Mouse (Mus musculus) cerebellum, adult 8-10 months (tissue): ENCODE measurements around the gene Poc5.

Experiments
- DNase-seq: peaks from one replicate; pipeline ENCODE4 v3.0.0; 2022

Poc5 gene

DNA sequence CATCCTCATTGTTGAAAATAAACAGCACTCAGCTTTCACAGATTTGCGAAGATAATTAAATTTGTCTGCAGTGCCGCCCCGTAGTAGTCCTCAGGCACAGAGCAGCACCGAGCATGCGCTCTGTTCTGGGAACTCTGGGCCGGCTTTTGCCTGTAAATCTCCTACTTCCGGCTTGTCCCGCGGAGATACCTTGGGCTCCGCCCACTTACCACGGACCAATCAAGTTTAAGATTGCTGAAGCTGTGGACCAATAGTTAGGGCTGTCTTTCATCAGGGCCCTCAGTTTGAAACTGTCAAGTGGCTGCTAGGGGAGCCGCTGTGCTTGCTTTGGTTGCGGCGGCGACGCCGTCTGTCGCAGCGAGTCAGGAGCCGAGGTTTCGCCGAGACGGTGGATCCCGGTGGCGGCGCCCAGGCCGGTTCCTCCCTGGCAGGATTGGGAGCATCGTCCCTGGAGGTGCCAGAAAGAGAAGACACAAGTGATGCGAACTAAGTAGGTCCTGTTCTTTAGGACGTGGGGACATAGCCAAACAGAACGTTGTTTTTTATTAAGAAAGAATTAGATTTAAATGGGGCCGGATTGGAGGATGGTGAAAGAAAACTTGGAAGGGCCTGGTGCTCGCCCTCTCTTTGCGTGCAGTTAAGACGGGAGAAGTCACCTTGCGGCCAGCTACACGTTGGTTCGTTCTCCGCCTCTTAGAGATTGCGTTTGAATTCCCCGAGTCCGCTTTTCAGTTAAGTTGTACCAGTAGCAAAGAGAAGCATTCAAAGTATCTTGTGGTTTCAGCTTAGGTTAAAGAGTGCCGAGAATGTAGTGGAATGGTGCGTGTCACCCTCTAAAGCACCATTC is at the start of gene Poc5:
TSS of gene Poc5 (plus strand) at position 253 of the 847 bp plus-strand sequence.
- peak; percentile 100 for DNase-seq

DNA sequence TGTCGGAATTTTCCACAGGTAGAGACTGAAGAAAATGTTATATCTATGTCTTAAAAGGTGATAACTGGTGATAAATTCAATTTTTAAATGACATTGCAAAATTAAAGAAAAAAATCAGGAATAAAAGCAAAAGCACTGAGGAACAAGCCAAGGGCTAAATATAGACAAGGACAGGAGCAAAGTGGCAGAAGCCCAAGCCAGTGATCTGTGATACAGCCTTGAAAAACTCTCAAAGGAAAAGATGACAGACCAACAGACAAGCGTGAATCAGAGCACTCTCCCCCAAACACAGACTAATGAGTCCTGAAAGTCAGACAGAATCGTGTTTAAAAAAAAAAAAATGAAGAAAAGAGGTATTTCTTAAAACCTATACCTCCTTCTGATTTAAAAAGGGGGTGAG is 46.6 kb upstream of the Poc5 start:
- no peak for DNase-seq

DNA sequence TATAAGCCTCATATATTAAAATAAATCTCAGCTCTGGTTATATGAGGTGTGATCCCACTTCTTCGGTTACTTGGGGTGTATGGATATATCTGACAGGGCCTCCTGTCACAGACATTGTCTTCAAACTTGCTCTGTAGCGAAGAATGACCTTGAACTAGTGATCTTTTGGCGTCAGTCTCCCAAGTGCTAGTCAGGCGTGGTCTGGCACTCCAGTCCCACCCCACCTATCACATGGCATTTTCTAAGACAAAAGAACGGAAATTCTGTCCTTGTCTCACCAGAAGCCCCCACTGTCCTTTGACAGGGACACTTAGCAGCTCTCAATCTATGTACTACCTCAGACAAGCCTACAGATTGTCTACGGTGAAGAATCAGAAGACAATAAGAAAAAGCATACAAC is 43.3 kb upstream of the Poc5 start:
- DNase-seq = no peak

DNA sequence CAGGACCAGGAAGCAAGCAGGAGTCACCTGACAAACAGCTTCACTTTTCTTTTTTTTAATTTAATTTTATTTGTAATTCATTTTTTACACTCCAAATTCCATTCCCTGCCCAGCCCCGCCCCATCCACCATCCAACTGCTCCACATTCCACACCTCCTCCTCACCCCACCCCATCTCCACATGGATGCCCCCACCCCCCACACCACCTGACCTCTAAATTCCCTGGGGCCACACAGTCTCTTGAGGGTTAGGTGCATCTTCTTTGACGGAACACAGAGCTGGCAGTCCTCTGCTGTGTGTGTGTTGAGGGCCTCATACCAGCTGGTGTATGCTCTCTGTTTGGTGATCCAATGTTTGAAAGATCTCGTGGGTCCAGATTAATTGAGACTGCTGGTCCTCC is 41.5 kb upstream of the Poc5 start:
- no peak for DNase-seq

DNA sequence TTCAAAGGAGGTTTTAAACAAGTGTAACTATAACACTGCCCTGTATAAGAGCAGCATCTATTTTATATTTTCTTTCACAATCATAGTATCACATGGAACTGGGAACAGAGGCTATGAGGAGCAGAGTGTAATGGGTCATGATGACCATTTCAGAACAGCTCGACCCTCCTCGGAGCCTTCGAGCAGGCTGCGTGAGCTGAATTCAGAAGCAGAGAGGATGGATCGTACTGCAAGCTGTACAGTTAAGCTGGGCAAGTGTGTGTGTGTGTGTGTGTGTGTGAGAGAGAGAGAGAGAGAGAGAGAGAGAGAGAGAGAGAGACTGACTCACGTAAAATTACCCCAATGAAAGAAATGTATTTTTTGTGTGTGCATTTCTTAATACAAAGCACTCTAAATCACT is 37.9 kb upstream of the Poc5 start:
- no peak for DNase-seq

DNA sequence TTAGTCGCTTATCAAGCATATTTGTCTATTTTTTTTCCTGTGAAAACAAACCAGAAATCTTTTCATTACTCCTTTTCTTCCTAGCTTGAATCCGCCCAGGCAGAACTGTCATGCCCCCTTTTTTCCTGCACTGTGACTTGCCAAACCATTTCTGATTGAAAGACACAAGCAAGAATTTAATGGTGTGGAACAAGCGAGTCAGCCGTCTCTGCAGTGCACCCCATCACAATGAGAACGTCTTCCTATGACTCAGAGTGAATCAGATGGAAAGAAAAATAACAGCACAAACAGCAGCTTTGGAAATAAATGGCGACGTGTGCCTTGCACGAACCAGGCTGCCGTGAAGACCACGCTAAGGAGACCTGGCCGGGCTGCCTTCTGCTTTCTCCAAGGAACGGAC is 36.8 kb upstream of the Poc5 start:
- no peak for DNase-seq

DNA sequence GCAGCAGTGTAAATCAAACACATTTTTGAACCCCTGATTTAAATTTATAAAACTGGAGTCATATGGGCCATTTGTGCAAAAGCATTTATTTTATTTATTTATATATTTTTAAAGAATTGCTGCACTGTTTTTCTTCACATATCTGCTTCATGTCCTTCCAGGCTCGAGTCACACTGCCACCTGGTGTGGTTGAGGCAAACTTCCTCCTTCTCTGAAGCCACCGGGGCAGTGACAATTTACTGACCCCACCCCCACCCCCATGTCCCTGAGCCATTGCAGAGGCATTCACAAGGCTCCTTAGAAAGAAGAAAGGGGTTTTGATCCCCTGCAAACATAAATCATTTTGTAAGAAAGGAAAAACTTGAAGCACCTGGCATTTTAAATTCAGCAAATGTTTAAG is 12.6 kb upstream of the Poc5 start:
- DNase-seq = no peak

DNA sequence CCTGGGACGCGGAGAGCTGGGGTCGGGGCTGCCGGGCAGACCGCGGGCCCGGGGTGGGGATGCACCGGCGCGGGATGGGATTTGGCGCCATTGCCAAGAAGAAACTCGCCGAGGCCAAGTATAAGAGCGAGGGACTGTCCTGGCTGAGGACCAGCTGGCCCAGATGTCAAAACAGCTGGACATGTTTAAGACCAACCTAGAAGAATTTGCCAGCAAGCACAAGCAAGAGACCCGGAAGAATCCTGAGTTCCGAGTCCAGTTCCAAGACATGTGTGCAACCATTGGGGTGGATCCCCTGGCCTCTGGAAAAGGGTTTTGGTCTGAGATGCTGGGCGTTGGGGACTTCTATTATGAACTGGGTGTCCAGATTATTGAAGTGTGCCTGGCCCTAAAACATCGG is 11.2 kb upstream of the Poc5 start:
- DNase-seq = no peak

DNA sequence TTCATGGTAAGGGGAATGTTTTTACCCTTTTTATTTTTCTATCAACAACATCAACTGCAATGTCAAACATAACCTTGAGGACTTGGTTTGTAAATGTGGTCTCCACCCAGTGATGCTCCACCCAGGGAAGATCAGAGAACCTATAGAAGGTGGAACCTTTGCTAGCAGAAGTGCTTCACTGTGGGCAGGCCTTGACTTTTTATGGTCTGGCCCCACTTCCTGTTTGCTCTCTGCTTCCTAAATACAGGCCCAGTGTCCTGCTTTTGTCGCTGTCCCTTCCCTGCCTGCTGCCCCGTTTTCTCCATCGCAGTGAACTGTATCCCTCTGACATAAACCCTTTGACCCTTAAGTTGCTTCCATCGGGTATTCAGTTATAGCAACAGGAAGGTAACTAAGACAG is 10.2 kb upstream of the Poc5 start:
- DNase-seq = no peak

DNA sequence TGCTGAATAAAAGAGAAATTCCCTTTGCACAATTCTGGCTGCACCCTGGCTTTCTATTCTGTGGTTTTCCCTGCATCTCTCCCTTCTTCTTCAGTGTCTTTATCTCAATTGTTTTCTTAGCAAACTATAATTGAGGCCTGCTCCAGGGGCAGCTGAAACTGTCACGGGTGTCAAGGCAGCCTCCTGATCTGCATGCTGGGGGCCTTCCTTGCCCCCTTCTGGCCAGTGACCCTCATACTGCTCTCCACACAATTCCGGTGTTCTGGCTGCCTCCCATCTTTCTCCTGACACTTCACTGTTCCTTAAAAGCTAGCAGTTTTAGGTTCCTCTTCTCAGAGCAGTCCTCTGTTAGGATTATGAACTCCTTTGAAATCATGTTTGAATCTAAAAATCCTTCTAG is 1.2 kb downstream of the Poc5 start:
- DNase-seq = no peak

DNA sequence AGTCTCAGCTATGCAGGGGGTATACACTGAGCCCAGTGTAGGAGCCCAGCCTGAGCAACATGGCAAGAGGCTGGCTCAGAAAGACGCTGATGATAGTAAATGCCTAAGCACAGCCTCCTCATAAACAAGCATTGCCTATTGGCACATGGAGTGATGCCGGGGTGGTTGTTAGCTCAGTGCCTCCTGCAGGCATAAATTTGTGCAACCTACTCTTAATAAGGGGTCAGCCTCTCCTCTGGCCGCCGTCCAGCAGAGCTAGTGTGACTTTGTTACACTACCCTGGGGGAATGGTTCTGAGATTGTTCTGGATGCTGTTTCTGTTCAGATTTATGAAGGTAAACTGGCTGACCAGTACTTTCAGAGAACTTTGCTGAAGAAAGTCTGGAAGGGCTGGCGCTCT is 13.2 kb downstream of the Poc5 start:
- DNase-seq = no peak

DNA sequence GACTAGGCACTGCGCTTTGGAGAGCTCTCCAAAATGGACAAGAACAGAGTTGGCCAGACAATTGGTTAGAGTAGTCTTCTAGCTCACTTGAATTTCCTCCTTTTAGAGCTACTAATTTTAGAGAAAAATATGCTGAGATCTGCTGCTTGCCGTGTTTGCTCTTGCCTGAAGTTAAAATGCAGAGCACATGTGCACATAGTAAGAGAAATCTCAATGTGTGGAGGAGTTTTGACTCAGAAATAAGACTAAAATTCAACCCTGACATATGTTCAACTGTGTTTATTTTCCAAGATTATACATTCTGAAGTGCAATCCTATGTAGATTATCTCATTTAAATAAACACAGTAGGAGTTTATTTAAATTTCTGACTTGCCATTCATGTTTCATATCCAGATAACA is 17.4 kb downstream of the Poc5 start:
- DNase-seq = no peak

DNA sequence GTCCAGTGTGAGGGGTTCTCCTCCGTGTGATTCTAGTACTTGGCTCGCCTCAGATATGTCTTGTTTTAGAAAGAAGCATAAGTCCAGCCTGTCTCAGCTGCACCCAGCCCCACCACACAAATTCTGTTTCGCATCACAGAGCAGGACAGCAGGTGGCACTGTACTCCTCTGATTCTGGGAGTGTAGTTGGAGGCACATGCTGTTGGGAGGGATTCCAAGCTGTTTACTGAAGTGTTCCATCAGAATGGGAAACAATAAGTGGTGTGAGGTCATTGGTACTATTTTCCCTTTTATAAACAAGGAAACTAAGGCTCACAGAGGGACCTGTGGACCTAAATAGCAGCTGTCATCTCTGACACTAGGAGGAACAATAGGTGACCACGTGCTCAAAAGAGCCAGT is 18.9 kb downstream of the Poc5 start:
- no peak for DNase-seq

DNA sequence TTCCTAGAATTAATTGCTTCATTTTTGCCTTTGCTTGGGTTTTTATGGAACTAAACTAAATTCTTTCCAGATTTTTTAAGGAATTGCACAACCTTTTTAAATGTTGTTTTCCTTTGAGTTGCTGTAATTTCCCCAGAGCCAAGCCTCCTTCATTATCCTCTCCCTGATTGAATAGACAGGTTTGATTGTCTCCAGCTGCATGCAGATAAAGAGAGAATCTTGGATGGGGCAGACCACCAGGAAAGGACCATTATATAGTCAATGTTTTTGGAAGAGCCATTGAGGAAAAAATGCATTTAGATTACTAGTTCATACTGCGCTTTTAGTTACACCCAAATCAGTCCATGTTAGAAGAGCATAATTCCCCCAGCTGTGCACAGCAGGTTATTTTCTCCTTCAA is 20.7 kb downstream of the Poc5 start:
- DNase-seq = no peak

DNA sequence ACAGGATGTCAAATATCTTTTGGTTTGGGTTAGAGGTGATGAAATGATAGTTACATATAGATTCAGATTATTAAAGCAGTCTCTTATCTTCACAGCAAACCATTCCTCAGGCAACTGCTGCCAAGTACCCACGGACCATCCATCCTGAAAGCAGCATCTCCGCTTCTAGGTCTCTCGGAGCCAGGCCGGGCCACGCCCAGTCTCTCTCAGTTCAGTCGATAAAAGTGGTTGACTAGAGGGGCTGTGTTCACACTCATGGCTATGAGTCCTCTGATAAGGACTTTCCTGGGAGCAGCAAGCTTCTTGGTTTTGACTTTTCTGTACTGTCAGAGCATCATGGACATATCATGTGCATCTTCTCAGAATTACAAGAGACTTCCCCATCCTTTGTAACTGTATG is 26.3 kb downstream of the Poc5 start:
- DNase-seq = no peak

DNA sequence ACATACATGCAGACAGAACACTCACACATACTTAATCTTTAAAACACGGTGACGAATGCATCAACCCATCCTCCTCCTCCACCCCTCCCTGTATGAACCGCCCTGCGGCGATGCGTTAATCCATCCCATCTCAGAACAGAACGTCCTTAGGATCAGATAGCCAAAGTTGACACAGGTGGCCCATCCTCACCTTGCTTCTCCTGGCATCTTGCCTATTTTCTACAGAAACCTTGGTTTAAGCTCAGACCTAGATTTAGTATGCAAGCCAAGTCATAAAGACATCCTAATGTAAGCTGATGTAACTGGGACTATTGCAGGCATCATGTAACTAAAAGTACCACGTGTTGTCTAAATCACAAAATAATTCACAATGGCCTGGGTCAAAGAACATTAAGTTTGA is 28.3 kb downstream of the Poc5 start:
- DNase-seq = no peak

DNA sequence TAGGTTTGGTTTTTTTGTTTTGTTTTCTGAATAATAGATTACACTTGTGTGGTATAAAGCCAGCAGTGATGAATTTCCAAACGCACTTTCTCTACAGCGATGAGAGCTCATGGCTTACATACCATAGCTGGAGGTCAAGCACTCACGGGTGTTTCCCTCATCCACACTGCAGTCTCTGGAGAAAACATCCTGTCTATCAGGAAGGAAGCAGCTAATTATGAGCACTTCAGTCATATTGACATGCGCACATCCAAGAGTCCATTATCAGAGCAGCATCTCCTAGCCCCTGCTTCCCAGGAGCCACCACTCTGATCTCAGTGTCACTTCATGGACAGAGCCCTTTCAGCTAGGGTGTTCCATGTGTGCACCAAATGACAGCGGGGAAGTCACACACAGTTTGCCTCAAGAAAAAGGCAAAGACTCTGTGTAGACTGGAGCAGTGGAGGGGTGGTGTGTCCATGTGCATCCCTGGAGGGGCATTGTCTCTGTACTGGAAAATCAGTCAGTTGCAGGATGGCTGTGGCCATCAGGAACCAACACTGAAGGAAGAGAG is 29.2 kb downstream of the Poc5 start:
- DNase-seq = no peak

DNA sequence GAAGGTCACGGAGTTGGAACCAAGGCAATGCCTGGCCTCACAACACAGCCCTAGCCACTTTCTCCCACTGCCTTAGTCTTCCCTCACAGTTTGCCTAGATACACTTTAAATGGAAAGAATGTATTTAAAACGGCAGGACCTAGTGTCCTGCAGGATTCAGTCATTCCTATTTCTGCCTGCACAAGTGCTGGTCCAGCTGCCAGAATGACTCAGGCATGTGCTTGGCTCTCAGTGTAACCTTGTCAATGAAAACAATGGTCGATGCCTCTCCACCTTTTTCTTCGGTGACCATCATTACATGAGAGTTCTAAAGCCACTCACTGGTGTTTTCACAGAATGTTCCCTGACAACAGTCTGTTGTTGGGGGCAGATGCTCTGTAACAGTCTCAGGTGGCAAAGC is 30.4 kb downstream of the Poc5 start:
- DNase-seq = no peak

DNA sequence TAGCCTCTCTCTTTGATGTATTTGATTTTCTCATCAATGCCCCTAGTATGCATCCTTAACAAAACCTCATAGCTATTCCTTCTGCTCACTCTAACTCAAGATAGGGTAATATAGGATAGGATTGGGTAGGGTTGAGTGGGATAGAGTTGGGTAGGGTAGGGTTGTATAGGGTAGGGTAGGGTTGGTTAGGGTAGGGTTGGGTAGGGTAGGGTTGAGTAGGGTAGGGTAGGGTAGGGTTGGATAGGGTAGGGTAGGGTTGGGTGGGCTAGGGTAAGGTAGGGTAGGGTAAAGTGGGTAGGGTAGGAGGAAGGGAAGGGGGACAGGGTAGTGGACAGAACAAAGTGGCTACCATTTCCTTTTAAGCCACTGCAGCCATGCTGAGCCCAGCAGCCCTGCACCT is 33.1 kb downstream of the Poc5 start:
- no peak for DNase-seq

DNA sequence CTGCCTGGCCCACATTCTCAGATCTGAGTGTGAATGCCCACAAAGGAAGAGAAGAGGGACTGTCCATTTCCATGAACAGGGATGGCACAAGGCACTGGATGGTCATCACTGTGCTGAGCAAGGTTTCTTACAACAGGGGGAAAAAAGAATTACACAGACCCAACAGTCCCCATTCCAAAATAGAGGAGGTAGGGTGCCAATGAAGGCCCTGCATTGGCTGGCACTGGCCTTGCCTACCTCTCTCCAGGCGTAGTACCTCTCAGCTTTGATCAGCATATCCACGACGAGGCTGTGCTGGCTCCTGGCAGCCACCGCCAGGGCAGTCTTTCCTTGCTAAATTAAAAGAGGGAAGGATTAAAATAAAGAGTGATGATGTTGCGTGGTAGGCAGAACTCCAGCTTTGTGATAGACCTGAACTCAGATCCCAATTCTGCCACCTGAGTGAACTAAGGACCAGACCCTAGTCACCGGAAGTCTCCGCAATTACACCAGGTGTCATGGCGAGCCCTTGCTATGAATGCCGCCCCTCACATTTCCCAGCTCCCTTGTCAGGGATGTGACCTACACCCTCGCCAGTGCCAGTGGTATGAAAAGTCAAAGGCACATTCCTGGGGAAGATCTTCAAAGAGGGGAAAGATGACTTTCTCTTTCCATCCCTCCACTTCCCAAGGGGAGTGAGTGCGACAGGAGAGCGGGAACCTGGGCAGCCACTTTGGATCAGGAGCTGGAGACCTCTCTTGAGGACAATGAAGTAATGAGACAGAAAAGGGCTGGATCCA is 36.6 kb downstream of the Poc5 start:
- DNase-seq = no peak

DNA sequence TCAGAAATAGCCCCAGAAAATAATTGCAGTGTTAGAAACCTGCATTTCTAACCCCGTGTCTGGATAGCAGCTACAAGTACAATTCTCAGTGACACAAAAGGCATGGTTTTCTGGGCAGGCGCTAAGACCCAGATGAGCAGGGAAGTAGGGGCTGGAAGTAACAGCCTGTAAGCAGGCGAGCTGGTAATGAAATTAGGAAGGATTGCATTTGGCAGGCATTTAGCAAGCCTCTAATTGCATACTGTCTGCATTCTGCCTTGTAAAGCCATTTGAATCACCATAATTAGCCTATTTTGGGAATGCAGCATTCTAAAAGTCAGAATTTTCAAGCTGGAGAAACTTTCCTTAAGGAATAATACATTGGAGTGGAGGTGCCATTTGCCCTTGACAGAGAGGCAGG is 38.0 kb downstream of the Poc5 start:
- no peak for DNase-seq

DNA sequence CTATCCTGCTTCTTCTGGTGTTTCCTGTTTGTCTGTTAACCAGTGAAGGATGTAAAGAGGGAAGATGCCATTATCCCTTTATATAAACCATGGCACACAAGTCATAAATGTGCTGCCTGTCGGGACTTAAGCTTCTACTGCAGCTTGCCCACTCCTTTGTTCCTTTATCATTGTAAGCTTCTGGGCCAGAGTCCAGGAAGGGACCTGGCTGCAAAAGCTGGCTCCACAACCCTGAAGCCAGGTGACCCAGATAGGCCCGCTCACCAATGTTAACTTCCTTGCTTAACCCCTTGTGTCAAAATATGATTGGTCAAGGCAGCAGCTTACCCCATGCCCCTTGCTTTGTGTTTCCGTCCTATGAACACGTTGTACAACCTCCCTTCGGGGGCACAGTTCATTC is 40.4 kb downstream of the Poc5 start:
- DNase-seq = no peak

DNA sequence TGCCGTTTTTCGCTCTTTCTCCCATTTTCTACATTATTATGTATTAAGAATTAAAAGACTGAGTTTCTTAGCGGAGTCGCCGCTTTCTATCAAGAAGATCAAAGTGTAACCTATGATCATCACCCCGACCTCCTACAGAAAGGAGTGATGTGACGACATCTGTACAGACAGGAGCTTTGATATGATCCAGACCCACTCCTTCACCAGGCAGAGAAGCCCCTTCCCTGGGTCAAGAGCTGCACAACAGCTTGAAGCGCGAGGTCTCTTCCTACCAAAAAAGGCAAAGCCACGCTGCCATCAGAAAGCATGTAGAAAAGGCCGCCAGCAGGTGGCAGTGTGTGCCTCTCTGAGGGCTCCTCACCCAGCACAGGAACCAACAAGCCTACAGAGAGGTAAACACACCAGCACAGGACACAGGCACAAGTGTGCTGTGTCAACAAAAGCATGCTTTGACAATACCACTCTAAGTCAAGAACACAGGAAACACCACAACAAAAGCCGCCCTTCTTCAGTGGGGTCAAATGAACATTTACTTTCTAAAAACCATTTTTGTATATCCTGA is 43.6 kb downstream of the Poc5 start:
- peak; percentile 78 for DNase-seq

DNA sequence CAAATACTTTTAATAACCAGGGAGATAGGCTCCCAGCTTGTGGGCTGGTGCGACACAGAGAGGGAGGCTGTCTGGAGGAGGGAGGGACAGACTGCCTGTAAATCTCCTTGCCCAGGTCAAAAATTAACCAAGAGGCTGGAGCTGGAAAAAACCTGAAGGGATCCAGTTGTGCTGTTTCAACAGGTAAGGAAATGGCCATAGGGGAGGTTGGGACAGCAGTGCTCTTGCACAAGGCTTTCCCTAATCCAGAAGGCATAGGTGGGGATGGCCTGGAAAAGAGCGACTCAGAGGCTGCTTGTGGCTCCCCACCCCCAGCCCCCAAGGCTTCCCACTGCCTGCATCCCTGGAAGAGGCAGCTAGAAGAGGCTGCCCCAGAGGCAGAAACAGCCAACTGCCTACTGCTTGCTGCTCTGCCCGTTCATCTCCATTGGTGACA is 44.3 kb downstream of the Poc5 start:
- DNase-seq = no peak
